Mouse (Mus musculus): ENCODE results near the gene Zc3h12c.

Zc3h12c gene

GRCm38 (mm10) chr9:52167084-52167483 is 1.3 kb downstream of the Zc3h12c start:
- DNase-seq (ENCODE audit: low spot score), result no peak

GRCm38 (mm10) chr9:52165706-52166090 is 2.7 kb downstream of the Zc3h12c start:
- peak; percentile 54 for DNase-seq (ENCODE audit: low spot score)

- DNase-seq (ENCODE audit: low spot score), result no peak
Measured at GRCm38 (mm10) chr9:52165076-52165705, 3.2 kb downstream of the Zc3h12c start.

- no peak for DNase-seq (ENCODE audit: low spot score)
Measured at GRCm38 (mm10) chr9:52160512-52160911, 7.9 kb downstream of the Zc3h12c start.

DNA sequence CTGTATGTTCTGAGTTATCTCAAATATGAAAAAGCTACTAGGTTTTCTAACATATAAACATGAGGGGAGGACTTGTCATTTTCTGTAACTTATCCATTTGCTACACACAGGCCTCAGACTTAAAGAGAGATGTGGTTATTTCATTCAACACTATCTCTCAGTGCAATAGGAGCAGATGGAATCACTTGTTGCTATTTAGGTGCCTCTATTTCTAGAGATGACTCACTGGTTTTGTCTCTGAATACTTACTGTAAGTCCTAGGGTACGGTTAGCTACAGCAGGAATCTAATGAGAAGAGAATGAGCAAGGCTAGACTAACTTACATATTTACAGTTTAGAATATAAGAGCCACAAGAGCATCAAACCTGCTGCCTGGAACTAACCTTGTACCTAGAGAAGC is 9.8 kb downstream of the Zc3h12c start:
- DNase-seq (ENCODE audit: low spot score), result no peak

- DNase-seq (ENCODE audit: low spot score), result no peak
Measured at GRCm38 (mm10) chr9:52155417-52155816, 13.0 kb downstream of the Zc3h12c start.

DNA sequence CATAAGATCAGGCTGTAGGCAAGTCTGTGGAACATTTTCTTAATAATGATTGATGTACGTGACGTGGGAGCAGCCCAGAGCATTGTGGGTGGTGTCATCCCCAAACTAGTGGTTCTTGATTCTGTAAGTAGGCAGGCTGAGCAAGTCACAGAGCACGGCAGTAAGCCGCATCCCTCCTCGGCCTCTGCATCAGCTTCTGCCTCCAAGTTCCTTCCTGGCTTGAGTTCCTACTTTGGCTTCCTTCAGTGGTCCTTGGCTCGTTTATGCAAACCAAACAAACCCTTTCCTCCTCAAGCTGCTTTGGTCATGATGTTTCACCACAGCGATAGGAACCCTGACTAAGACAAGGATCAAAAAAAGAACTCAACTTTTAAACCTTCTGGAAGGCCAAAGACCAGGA is 14.1 kb downstream of the Zc3h12c start:
- no peak for DNase-seq (ENCODE audit: low spot score)

DNA sequence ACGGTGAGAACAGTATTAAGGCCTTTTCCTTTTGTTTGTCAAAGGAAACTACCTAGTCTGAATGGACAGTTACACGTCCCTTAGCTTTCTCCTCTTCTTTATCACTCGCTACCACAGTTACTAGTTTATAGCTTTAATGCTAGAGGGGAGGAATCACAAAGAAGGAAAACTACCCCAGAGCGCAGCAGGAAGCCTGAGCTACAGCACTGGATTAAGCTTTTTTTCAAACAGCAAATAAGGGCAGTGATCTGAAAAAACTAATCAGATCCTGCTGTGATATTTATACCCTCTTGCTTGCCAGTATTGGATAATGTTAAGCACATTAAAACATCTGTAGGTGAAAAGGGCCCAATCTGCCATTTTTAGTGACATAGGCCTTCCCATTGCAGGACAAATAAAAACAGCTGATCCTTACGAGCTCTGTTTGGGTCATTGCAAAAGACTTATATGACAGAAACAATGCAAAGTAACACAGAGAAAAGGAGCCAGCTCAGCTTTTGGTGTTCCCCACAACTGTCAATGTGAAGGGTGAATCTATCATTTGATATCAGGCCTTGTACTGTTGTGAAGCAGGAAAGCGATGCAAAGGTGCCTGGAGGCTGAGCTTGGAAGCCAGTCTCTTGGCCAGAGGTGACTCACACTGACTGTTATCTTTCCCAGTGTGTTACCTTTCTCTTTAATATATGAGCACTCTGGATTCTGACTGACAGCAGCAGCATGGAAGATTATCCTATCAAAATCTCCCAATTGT is 16.1 kb downstream of the Zc3h12c start:
- DNase-seq (ENCODE audit: low spot score), result no peak

DNA sequence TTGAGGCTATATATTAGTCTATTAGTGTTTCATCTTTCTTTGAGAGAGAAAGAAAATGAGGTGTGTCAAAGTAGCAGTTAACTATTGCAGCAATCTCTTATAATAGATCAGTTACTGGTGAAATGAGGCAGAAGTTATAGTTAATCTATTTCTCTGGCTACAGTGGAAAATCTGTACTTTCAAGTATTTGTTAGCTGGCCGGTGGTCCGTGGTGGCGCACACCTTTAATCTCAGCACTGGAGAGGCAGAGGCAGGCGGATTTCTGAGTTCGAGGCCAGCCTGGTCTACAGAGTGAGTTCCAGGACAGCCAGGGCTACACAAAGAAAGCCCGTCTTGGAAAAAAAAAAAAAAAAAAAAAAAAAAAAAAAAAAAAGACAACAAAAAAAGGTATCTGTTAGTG is 18.6 kb downstream of the Zc3h12c start:
- no peak for DNase-seq (ENCODE audit: low spot score)

DNA sequence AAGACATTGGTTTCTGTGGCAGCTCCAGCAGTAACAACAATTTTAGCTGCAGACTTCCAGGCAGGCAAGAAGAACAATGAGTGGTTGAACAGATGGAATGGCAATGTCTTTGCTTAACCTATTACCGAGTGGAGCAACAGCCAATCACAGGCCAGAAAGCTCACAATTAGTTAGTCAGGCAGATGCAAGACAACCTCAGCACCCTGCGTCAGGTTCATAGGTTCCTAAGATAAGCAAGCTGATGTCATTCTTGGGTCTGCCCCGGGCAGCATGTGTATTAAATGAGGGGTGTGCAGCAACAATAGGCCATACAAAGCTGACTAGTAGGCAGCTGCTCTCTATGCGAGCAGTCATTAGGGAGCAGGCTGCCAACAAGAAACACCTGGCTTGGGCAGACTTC is 19.1 kb downstream of the Zc3h12c start:
- no peak for DNase-seq (ENCODE audit: low spot score)

DNA sequence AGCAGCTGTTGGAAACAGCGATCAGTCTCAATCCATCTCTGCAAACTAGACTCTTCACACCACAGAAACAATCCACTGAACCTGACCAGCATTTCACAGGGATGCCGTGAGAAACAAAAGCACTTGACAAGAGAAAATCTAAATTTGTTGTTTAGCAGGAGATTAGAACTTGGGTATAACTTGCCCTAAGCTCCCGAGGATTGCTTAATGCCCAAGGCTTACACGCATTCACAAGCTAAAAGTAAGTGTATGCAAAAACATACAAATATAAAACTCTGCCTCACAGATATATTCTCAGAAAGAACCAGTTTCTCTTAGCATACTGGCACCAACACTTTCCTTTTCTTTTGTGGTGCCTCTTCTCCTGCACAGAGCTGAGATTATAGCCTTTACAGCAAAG is 19.5 kb downstream of the Zc3h12c start:
- no peak for DNase-seq (ENCODE audit: low spot score)

DNA sequence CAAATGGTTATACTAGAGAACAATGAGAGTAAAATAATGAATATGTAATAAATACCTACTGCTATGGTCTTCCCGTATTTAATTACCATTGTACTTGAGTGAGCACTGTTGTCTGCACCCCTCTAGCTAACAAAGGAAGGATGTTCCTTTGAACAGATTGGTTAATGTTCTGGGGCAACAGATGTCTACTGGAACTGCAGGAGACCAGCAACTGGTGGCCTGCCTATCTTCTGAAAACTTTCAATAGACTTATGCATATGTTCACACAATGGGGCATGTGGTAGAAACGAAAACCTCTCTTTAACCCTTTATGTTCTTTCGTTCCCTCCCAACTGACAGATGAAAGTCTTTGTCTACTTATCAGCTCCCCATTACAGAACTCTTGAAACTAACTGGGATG is 20.1 kb downstream of the Zc3h12c start:
- DNase-seq (ENCODE audit: low spot score), result no peak

DNA sequence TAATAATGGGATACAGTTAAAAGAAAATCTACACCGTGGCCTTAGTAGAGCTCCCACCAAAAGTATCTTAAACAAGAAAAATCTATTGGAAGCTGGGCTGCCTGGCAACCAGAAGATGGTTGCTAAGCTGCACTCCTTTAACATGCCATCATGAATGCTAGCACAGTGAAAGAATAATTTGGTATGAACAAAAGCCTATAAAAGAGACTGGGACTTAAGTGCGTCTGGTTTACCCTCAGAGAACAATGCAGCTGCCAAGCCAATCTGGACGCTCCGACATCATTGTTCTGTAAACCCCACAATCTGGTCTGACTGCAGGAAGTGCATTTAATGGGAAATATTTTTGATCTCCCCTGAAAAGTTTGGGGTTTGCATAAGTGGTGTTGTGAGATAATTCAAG is 22.1 kb downstream of the Zc3h12c start:
- DNase-seq (ENCODE audit: low spot score), result no peak

DNA sequence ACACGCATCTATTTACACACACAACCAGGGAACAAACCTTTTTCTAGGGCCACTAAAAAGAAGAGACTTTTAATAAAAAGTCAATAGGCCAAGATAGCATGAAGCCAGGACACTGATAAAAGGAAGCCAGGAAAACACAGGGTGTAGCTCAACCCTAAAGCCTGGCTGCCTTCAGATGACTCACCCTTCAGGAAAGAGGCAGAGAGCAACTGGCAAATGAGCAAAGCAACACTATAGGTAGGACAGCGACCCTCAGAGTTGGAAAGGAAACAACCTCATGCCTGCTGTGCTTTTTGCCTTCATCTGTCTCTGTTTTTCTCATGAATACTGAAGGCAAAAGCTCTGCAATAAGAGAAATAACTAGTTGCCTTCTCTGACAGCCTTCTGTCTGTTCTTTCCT is 35.6 kb downstream of the Zc3h12c start:
- no peak for DNase-seq (ENCODE audit: low spot score)

DNA sequence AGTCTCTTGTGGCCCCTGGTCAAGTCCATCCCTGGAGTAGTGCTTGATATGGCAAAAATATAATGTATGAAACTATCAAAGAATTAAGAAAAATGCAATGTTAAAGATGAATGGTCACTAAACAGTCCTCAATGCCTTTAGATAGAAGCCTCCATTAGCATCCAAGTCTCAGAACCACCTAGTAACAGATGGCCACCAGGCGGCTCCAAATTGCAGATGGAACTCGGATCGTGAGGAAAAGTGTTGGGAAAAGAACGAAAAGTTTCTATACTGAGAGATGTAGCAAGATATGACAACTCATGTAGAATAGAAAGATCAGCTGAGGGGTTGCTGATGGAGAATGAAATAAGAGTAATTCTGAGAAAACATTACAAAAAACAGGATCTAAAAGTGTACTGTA is 38.0 kb downstream of the Zc3h12c start:
- DNase-seq (ENCODE audit: low spot score), result no peak

DNA sequence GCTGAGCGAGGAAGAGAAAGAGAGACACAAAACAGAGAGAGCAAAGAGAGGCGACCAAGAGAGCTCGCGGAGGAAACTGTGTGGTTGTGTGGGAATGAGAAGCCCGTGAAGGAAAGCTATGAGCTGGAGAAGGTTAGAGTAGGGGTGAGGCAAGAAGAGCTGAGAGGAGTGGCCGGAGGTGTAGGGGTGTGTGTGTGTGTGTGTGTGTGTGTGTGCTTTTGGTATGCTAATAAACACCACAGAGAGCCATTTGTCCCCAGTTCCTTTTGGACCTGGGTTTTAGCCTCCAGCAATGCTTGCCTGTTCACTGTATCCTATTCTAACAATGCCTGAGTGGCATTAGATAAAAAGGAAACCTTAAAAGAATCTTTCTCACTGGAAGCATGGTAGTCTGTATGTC is 43.1 kb downstream of the Zc3h12c start:
- no peak for DNase-seq (ENCODE audit: low spot score)

DNA sequence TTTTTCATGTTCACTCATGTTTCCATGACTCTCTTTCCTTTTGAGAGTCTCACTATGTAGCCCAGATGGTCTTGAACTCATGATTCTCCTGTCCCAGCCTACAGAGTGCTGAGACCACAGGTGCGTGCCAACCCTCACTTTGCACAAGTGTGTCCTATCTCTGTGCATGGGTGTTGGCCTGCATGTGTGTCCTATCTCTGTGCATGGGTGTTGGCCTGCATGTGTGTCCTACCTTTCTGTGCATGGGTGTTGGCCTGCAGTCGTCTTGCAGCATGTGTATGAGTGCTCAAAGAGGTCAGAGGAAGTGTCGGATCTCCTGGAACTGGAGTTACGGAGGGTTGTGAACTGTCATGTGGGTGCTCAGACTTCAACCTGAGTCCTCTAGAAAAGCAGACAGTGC is 49.2 kb downstream of the Zc3h12c start:
- no peak for DNase-seq (ENCODE audit: low spot score)

- DNase-seq (ENCODE audit: low spot score), result no peak
Measured at GRCm38 (mm10) chr9:52113091-52113490, 55.3 kb downstream of the Zc3h12c start.

- no peak for DNase-seq (ENCODE audit: low spot score)
Measured at GRCm38 (mm10) chr9:52110738-52111137, 57.6 kb downstream of the Zc3h12c start.

- DNase-seq (ENCODE audit: low spot score), result no peak
Measured at GRCm38 (mm10) chr9:52107161-52107560, 61.2 kb downstream of the Zc3h12c start.

DNA sequence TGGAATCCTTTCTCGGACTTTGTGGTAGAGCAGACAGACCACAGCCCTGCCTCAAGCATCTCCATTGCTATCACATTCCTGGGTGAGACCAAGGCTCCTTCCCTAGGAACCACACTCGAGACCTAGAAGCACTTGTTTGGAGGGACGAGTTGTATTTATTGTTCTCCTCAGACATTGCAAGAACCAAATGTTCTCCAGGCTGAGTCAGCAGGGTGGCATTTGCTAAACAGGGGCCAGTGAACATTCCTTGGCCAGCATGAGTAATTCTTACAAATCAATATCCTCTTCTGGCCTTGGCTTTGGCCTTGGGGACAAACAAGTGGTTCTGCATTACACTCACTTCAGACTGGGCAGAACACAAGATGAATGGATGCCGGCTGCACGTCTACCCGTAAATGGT is 62.9 kb downstream of the Zc3h12c start:
- DNase-seq (ENCODE audit: low spot score), result no peak

DNA sequence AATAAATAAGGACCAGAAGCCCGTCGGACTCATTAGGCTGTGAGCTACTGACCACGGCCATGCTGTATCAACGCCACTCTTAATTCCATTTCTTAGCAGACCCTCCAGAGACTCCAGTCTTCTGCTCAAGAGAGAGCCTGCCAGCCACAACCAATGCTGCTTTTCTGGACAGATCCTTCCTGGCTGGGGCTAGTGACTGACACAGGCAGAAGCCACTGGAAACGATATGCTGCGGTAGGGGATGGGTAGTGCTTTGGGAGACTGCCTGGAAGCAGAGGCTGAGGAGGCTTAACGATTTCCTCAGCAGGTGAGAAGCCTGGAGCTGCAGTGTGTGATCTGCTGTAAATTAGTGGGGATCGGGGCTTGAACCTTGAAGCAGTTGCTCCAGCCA is 64.2 kb downstream of the Zc3h12c start:
- no peak for DNase-seq (ENCODE audit: low spot score)

DNA sequence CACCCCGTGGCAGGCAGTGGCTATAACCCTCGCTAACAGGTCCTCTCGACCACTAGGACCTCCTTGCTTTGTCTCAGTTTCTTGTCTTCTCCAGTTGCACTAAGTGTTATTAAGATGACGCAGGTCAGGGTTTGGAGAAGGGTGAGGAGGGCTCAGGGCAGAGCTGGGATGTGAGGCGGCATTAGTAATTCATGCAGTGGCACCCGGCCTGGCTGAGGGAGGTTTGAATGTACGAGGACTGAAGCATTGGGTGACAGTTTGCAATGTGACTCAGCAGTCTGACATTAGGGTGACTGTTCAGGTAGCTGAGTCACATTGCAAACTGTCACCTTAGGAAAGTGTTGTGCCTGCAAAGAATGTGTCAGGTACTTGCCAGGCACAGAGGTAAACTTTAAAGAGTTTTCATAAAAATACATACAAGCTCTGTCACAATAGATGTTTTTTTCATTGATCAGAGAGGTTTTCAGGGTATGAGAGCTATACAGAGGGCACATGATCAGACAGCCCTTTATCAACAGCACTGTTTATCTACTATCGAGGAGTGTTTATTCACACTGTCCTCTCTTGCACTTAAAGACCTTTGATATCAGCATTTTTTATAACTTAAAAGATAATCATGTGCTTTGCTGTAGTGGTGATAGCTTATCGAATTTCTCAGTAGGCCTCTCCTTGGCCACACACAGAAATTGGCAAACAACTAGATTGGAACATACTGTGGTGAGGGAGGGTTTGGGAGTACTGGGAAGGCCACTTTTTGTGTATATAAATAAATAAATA is 64.7 kb downstream of the Zc3h12c start:
- no peak for DNase-seq (ENCODE audit: low spot score)

Measured in testis, postnatal 10 days (tissue).